Mouse (Mus musculus) forebrain, embryonic 11.5 days (tissue): Measurements from ENCODE around the gene Panx1. TPM values are rescaled to one million over a fixed set of nuclear protein-coding genes. Genes with fewer than 3 reads are reported as not detected.

Experiments
- ATAC-seq: fragments of 200-750 bp; cut with Nextera tagmentation; replicated peaks from 2 replicates; pipeline ENCODE4 v1.8.0; 2017; ENCODE audit warnings: moderate TSS enrichment; ENCODE audit not compliant: low FRiP score
- DNase-seq: peaks from one replicate; pipeline ENCODE4 v3.0.0-alpha.2; 2017; ENCODE audit warnings: low spot score
- H3K27ac ChIP-seq: fragments of 300-500 bp; sonication (generic); 2 replicates; pipeline ENCODE4 v1.5.1; 2014; ENCODE audit warnings: low read depth, low read length
- H3K27me3 ChIP-seq: fragments of 300-500 bp; sonication (generic); 2 replicates; pipeline ENCODE4 v1.6.1; 2014; ENCODE audit warnings: mild to moderate bottlenecking, low read length, mixed read lengths; ENCODE audit not compliant: control insufficient read depth, insufficient read depth
- H3K36me3 ChIP-seq: fragments of 300-500 bp; sonication (generic); 2 replicates; pipeline ENCODE4 v1.6.1; 2014; ENCODE audit warnings: mild to moderate bottlenecking, low read length, moderate library complexity, mixed read lengths; ENCODE audit not compliant: control insufficient read depth, insufficient read depth
- H3K4me1 ChIP-seq: fragments of 300-500 bp; sonication (generic); replicated peaks from 2 replicates; pipeline ENCODE4 v1.6.1; 2014; ENCODE audit warnings: low read length, mixed read lengths; ENCODE audit not compliant: control insufficient read depth, insufficient read depth
- H3K4me2 ChIP-seq: fragments of 300-500 bp; sonication (generic); 2 replicates; pipeline ENCODE4 v1.6.1; 2014; ENCODE audit warnings: low read depth, mild to moderate bottlenecking, low read length, moderate library complexity, mixed read lengths; ENCODE audit not compliant: severe bottlenecking
- H3K4me3 ChIP-seq: fragments of 300-500 bp; sonication (generic); 2 replicates; pipeline ENCODE4 v1.5.1; 2014; ENCODE audit warnings: low read depth, low read length
- H3K9ac ChIP-seq: fragments of 300-500 bp; sonication (generic); 2 replicates; pipeline ENCODE4 v1.6.1; 2014; ENCODE audit warnings: low read length
- H3K9me3 ChIP-seq: fragments of 300-500 bp; sonication (generic); 2 replicates; pipeline ENCODE4 v1.6.1; 2016; ENCODE audit warnings: low read length, mixed read lengths; ENCODE audit not compliant: control insufficient read depth
- WGBS: fragments of 180-500 bp; shearing (Covaris S2); extraction: QIAGEN DNeasy Blood & Tissue Kit; methylation state at CpG from one replicate; pipeline ENCODE4 v1.1.7; 2014; 5-methylcytosine and 5-hydroxymethylcytosine counted together
- polyA plus RNA-seq: library from polyadenylated mRNA; unstranded; fragments of >200 nt; fragmentation: Nextera tagmentation; extraction: Ambion mirVana; gene quantifications from 2 replicates; pipeline ENCODE4 v1.2.1, GENCODE M21; 2014

The Panx1 gene
- polyA plus RNA-seq: 103 and 115 TPM in 2 replicates

GRCm38 (mm10) chr9:15045084-15045669 is at the start of gene Panx1:
Panx1 (minus strand) TSS chr9:15045478.
- Histone ChIP-seq H3K9me3 (no peaks in the 10 kb centered on the region), H3K9ac (peak within 1 kb of the TSS; percentile 88), H3K27ac (peak within 1 kb of the TSS; percentile 81), H3K4me2 (peak within 1 kb of the TSS; percentile 69), H3K4me1 (peaks cover 3% of the 10 kb centered on the region; the same call in 1 of the 2 replicates), H3K36me3 (no peaks in the 10 kb centered on the region), H3K4me3 (peak within 1 kb of the TSS; percentile 88), H3K27me3 (no peaks in the 10 kb centered on the region)
- peak; percentile 90 for ATAC-seq
- DNase-seq: peak; percentile 87
- WGBS: under 1% methylated on average over 68 of the region's 68 CpGs

GRCm38 (mm10) chr9:15068686-15069295 is 23.5 kb upstream of the Panx1 start:
- Histone ChIP-seq H3K36me3 (no peaks in the 10 kb centered on the region), H3K27ac (no peak overlapping the region), H3K9me3 (no peaks in the 10 kb centered on the region), H3K9ac (no peak overlapping the region), H3K27me3 (no peaks in the 10 kb centered on the region), H3K4me1 (no peaks in the 10 kb centered on the region), H3K4me2 (no peak overlapping the region), H3K4me3 (no peak overlapping the region)
- DNase-seq (no peak), ATAC-seq (no peak)
- 86% methylated on average over 6 of the region's 6 CpGs for WGBS

GRCm38 (mm10) chr9:15067995-15068685 is 22.9 kb upstream of the Panx1 start:
- H3K4me3 ChIP-seq: no peak overlapping the region
- no peaks in the 10 kb centered on the region for H3K4me1 ChIP-seq
- ATAC-seq (no peak), DNase-seq (no peak)
- H3K4me2 ChIP-seq: no peak overlapping the region
- no peak overlapping the region for H3K9ac ChIP-seq
- H3K27me3 ChIP-seq: no peaks in the 10 kb centered on the region
- H3K9me3 ChIP-seq: no peaks in the 10 kb centered on the region
- no peak overlapping the region for H3K27ac ChIP-seq
- WGBS: 78% methylated on average over 7 of the region's 7 CpGs
- no peaks in the 10 kb centered on the region for H3K36me3 ChIP-seq

GRCm38 (mm10) chr9:15064176-15064575 is 18.9 kb upstream of the Panx1 start:
- H3K4me1 ChIP-seq: no peaks in the 10 kb centered on the region
- ATAC-seq: no peak
- no peaks in the 10 kb centered on the region for H3K27me3 ChIP-seq
- no peak overlapping the region for H3K27ac ChIP-seq
- 29% methylated on average over 1 of the region's 1 CpGs for WGBS
- no peak overlapping the region for H3K9ac ChIP-seq
- H3K4me3 ChIP-seq: no peak overlapping the region
- no peak for DNase-seq
- no peaks in the 10 kb centered on the region for H3K9me3 ChIP-seq
- no peak overlapping the region for H3K4me2 ChIP-seq
- no peaks in the 10 kb centered on the region for H3K36me3 ChIP-seq

GRCm38 (mm10) chr9:15060847-15061246 is 15.6 kb upstream of the Panx1 start:
- no peak for DNase-seq
- no peaks in the 10 kb centered on the region for H3K9me3 ChIP-seq
- 89% methylated on average over 5 of the region's 5 CpGs for WGBS

GRCm38 (mm10) chr9:15060026-15060425 is 14.7 kb upstream of the Panx1 start:
- H3K27ac ChIP-seq: no peak overlapping the region
- no peak overlapping the region for H3K4me3 ChIP-seq
- no peaks in the 10 kb centered on the region for H3K9me3 ChIP-seq
- no peak overlapping the region for H3K4me2 ChIP-seq
- no peaks in the 10 kb centered on the region for H3K36me3 ChIP-seq
- DNase-seq (no peak), ATAC-seq (no peak)
- WGBS: 86% methylated on average over 6 of the region's 6 CpGs
- no peaks in the 10 kb centered on the region for H3K4me1 ChIP-seq
- no peaks in the 10 kb centered on the region for H3K27me3 ChIP-seq
- no peak overlapping the region for H3K9ac ChIP-seq

More at GRCm38 (mm10) chr9:15060847-15061246, 15.6 kb upstream of the Panx1 start:
- Histone ChIP-seq H3K4me1 (no peaks in the 10 kb centered on the region), H3K4me2 (no peak overlapping the region), H3K4me3 (no peak overlapping the region), H3K9ac (no peak overlapping the region), H3K27me3 (no peaks in the 10 kb centered on the region), H3K36me3 (no peaks in the 10 kb centered on the region), H3K27ac (no peak overlapping the region)
- ATAC-seq: no peak

GRCm38 (mm10) chr9:15045740-15046139 is 462 bp upstream of the Panx1 start:
- H3K36me3 ChIP-seq: no peaks in the 10 kb centered on the region
- 43% methylated on average over 10 of the region's 10 CpGs for WGBS
- H3K9me3 ChIP-seq: no peaks in the 10 kb centered on the region
- DNase-seq (no peak), ATAC-seq (no peak)
- peaks cover 3% of the 10 kb centered on the region; the same call in 1 of the 2 replicates for H3K4me1 ChIP-seq
- peak overlapping the region; percentile 69 for H3K4me2 ChIP-seq
- peak overlapping the region; percentile 88 for H3K4me3 ChIP-seq
- H3K27me3 ChIP-seq: no peaks in the 10 kb centered on the region
- peak overlapping the region; percentile 81; the same call in 1 of the 2 replicates for H3K27ac ChIP-seq
- peak overlapping the region; percentile 88 for H3K9ac ChIP-seq

- Histone ChIP-seq H3K9me3 (no peaks in the 10 kb centered on the region), H3K27me3 (no peaks in the 10 kb centered on the region), H3K9ac (peak overlapping the region; percentile 88), H3K4me2 (peak overlapping the region; percentile 69), H3K36me3 (no peaks in the 10 kb centered on the region), H3K27ac (peak overlapping the region; percentile 81), H3K4me1 (peaks cover 3% of the 10 kb centered on the region; the same call in 1 of the 2 replicates), H3K4me3 (peak overlapping the region; percentile 88)
- ATAC-seq (peak; percentile 52), DNase-seq (peak; percentile 71)
- WGBS: under 1% methylated on average over 28 of the region's 28 CpGs
Measured at GRCm38 (mm10) chr9:15044391-15045083, 741 bp downstream of the Panx1 start.
